Mouse (Mus musculus): ENCODE results near the gene Bpifa5. TPM values are rescaled to one million over a fixed set of nuclear protein-coding genes. Genes with fewer than 3 reads are reported as not detected.
A peak's percentile ranks its signal among the peaks of the same experiment; 100 is the strongest.

Bpifa5 gene
- total RNA-seq, 2 experiments from 2014 or later = not detected

- DNase-seq (ENCODE audit: low spot score in 2 of 2) = peak in 1 of 2 experiments; percentile 24
Measured at GRCm38 (mm10) chr2:154206908-154207307, 44.5 kb downstream of the Bpifa5 start.

GRCm38 (mm10) chr2:154209112-154209511, 46.7 kb downstream of the Bpifa5 start:
- no peak for DNase-seq (ENCODE audit: low spot score in 2 of 2)

GRCm38 (mm10) chr2:154211121-154211520, 48.7 kb downstream of the Bpifa5 start:
- no peak for DNase-seq (ENCODE audit: low spot score in 2 of 2)

DNA sequence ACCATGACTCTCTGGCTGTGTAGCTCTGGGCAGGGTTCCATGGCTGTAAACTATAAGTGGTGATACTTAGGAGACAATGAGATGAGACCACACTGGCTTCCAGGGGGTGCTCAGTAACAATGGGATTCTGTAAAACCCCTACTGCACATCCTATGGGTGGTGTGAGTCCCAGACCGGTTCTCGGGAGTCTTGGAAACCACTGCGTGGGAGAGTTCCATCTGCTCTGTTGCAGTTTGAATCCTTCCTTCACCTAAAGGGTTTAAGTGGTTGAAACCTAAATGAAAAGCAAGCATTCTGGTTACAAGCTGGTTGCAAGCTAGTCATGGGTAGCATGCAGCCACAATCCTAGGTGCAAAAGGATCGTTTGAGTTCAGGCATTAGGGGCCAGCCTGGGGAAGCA, 49.5 kb downstream of the Bpifa5 start:
- no peak for DNase-seq (ENCODE audit: low spot score in 2 of 2)

- peak; percentile 57 to 75 for DNase-seq (ENCODE audit: low spot score in 2 of 2)
Measured at GRCm38 (mm10) chr2:154215191-154215590, 52.8 kb downstream of the Bpifa5 start.

Other genes starting within 250 kb of the Bpifa5 start
- gene Bpifb3, start 244.4 kb upstream of the Bpifa5 start, total RNA-seq (2021) = not detected
- gene Bpifb4, start 224.4 kb upstream of the Bpifa5 start, total RNA-seq (2021) = not detected
- gene Bpifa6, start 187.7 kb upstream of the Bpifa5 start, total RNA-seq (2021) = not detected
- gene Bpifa2, start 154.3 kb upstream of the Bpifa5 start, total RNA-seq (2021) = not detected
- not detected for gene Bpifa3, start 32.3 kb upstream of the Bpifa5 start, total RNA-seq (2021)
- not detected for gene Bpifa1, start 19.7 kb upstream of the Bpifa5 start, total RNA-seq (2021)
- not detected for gene Bpifb1, start 28.2 kb downstream of the Bpifa5 start, total RNA-seq (2021)
- gene Bpifb5, start 61.1 kb downstream of the Bpifa5 start, total RNA-seq (2021) = under 1 TPM; 0.17 to 0.21 TPM
- gene Bpifb9a, start 95.2 kb downstream of the Bpifa5 start, total RNA-seq (2021) = not detected
- not detected for gene Bpifb9b, start 144.6 kb downstream of the Bpifa5 start, total RNA-seq (2021)
- gene Cdk5rap1, start 210.4 kb downstream of the Bpifa5 start, total RNA-seq (2021) = 10 to 100 TPM; 11.6 to 12.1 TPM
- 100 to 1,000 TPM in 1 of 2 experiments, 10 to 100 TPM in 1; 96.6 to 121 TPM for gene Snta1, start 245.5 kb downstream of the Bpifa5 start, total RNA-seq (2021)

All from gastrocnemius, postnatal 4 days (tissue).